Mouse (Mus musculus) heart, adult 11 months (tissue): ENCODE data around the gene Slc12a1.

ENCODE experiments used
- DNase-seq: peaks from one replicate; pipeline ENCODE4 v3.0.0; 2022

The Slc12a1 gene

DNA sequence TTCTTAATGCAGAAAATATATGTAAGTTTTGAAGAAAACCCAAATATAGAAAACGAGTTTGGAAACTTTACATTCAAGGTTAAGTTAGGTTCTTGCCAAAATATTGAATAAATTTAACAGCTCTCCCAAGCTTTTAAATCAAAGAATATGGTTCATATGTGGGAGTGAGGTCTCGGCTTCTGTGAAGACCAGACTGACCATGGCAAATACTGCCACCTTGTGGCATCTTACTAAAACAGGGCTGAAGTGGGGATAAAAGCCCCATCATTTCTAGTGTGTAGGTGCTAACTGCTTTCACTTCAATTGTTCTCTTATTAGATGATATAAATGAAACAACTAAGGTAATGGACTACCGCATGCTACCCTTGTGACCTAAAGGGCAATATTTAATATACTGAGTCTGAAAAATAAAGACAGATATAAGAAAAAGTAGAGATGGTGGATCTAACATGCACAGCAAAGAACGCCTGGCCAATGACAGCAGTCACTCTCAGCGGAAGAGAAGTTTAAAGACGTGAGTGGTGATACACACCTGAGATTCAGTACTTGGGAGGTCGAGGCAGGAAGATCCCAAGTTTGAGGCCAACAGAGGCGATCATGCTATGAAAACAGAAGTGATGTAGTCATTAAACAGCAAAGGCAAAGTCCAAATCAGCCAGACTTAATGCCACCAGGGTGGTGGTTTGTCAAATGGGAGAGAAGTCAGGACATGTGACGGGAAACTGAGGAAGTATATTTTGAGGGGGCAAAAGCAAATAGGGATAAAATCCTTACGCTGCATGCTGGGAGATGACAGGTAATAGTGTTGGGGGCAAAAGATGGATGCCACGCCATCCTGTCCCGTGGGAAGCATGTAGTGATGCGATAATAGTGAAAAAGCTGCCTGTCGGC lies 107.2 kb downstream of the Slc12a1 start:
- DNase-seq, result peak; percentile 70

DNA sequence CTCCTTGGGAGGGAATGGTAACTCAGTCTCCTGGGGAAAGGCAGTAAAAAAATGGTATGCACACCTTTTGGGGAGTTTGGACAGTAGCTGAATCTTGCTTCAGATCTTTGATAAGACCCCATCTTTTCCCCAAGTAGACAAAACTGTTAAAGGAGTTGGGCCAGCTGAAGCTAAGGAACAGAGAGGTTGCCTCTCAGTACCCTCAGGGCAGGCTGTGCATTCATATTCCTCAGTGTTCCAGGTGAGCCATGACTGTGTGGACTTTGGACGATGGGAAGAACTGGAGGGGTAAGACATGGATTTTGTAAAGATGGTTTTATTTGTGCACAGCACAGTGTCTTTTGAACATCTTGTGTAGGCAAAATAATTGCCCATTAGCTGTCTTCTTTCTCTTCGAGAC lies 108.0 kb downstream of the Slc12a1 start:
- DNase-seq, result peak; percentile 70

GRCm38 (mm10) chr2:125263056-125263455 lies 110.8 kb downstream of the Slc12a1 start:
- peak; percentile 81 for DNase-seq

DNA sequence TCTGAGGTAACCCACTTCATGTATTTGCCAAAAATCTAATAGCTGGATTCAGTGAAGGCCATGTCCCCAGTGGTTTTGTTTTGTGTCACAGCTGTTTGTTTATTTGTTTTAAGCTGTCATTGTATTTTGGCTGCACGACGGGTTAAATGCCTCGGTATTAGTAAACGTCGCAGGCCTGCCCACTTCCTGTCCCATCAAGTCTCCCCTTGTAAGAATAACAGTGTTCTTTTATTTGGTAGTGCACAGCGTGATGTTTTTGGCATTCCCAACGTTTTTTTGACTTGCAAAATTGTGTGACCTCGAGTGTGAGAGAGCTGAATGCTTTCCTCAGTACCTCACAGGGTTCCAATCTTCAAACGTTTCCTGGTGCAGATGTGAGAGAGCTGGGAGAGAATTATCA lies 111.4 kb downstream of the Slc12a1 start:
- peak; percentile 84 for DNase-seq

GRCm38 (mm10) chr2:125268876-125269275 lies 116.6 kb downstream of the Slc12a1 start:
- no peak for DNase-seq

DNA sequence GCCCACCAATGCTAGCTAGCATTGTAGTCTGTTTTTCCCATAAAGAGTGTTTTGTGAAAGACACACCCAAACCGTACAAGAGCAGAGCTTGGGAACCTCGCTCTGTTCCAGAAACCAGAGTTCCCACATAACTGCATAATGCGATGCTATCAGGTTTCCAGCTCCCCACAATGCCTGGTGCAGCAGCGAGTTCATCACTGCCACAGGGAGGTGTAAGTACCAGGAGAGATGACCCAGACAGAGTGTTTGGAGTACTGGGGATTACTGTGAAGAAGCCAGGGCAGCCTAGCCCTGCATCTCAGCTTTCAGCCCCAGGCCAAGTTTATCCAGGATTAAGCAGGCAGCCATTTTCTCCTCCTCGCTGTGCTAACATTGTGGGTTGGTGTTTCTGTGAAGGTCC lies 123.3 kb downstream of the Slc12a1 start:
- peak; percentile 68 for DNase-seq

GRCm38 (mm10) chr2:125276692-125277091 lies 124.4 kb downstream of the Slc12a1 start:
- DNase-seq, result no peak

GRCm38 (mm10) chr2:125278474-125278873 lies 126.2 kb downstream of the Slc12a1 start:
- peak; percentile 97 for DNase-seq
